Mouse (Mus musculus) small intestine, adult 2 months (tissue): Measurements from ENCODE around the gene Cntrob.

Source experiments
- CTCF ChIP-seq: fragments of 200-500 bp; IDR thresholded peaks from 2 replicates; pipeline ENCODE4 v1.5.1; 2012; ENCODE audit warnings: low read depth, mild to moderate bottlenecking, control low read depth, inconsistent platforms, low read length, moderate library complexity, mixed read lengths; ENCODE audit not compliant: insufficient replicate concordance, insufficient read length; ENCODE audit errors: extremely low read depth
- POLR2A ChIP-seq: fragments of 200-500 bp; IDR thresholded peaks from 2 replicates; pipeline ENCODE4 v1.6.1; 2012; ENCODE audit warnings: low read depth, mild to moderate bottlenecking, control low read depth, inconsistent platforms, low read length, moderate library complexity

- TF ChIP-seq CTCF (no peak), POLR2A (no peak)
These were observed 47.9 kb downstream of the Cntrob start for GRCm38 (mm10) chr11:69275650-69276049.
